Mouse (Mus musculus) neural tube, embryonic 14.5 days (tissue): ENCODE measurements around the gene Znhit2. TPM values are rescaled to one million over a fixed set of nuclear protein-coding genes. Genes with fewer than 3 reads are reported as not detected.

Experiments used
- ATAC-seq: fragments of 200-750 bp; cut with Nextera tagmentation; 2 replicates; pipeline ENCODE4 v1.8.0; 2017; ENCODE audit warnings: low read depth, mild to moderate bottlenecking, moderate TSS enrichment, moderate library complexity
- H3K27ac ChIP-seq: fragments of 300-500 bp; sonication (generic); 2 replicates; pipeline ENCODE4 v1.5.1; 2014; ENCODE audit warnings: low read depth, mild to moderate bottlenecking, control low read depth, low read length, moderate library complexity, mixed read lengths
- H3K27me3 ChIP-seq: fragments of 300-500 bp; sonication (generic); 2 replicates; pipeline ENCODE4 v1.6.1; 2014; ENCODE audit warnings: low read length; ENCODE audit not compliant: control insufficient read depth, insufficient read depth
- H3K36me3 ChIP-seq: fragments of 300-500 bp; sonication (generic); 2 replicates; pipeline ENCODE4 v1.6.1; 2014; ENCODE audit warnings: low read length, mixed read lengths; ENCODE audit not compliant: control insufficient read depth, insufficient read depth
- H3K4me1 ChIP-seq: fragments of 300-500 bp; sonication (generic); 2 replicates; pipeline ENCODE4 v1.6.1; 2014; ENCODE audit warnings: low read length; ENCODE audit not compliant: control insufficient read depth, insufficient read depth
- H3K4me2 ChIP-seq: fragments of 300-500 bp; sonication (generic); 2 replicates; pipeline ENCODE4 v1.6.1; 2014; ENCODE audit warnings: mild to moderate bottlenecking, low read depth, low read length, control low read depth
- H3K4me3 ChIP-seq: fragments of 300-500 bp; sonication (generic); 2 replicates; pipeline ENCODE4 v1.5.1; 2014; ENCODE audit warnings: low read depth, low read length, control low read depth, mixed read lengths
- H3K9ac ChIP-seq: fragments of 300-500 bp; sonication (generic); replicated peaks from 2 replicates; pipeline ENCODE4 v1.6.1; 2014; ENCODE audit warnings: low read depth, mild to moderate bottlenecking, control low read depth, low read length, mixed read lengths
- H3K9me3 ChIP-seq: fragments of 300-500 bp; sonication (generic); 2 replicates; pipeline ENCODE4 v1.6.1; 2016; ENCODE audit warnings: low read length; ENCODE audit not compliant: control insufficient read depth
- WGBS: fragments of 180-500 bp; shearing (Covaris S2); extraction: QIAGEN DNeasy Blood & Tissue Kit; methylation state at CpG from one replicate; pipeline ENCODE4 v1.1.7; 2014; 5-methylcytosine and 5-hydroxymethylcytosine counted together
- microRNA-seq: library from miRNA; unstranded; fragments of <30 nt; microRNA quantifications from one replicate; pipeline ENCODE4, GENCODE M21; 2016
- polyA plus RNA-seq: library from polyadenylated mRNA; unstranded; fragments of >200 nt; fragmentation: Nextera tagmentation; extraction: Ambion mirVana; gene quantifications from 2 replicates; pipeline ENCODE4 v1.2.1, GENCODE M21; 2014

Gene Znhit2
- polyA plus RNA-seq, 1 experiment from 2014 or later = 34.3 TPM

- Histone ChIP-seq H3K27me3 (no peaks in the 10 kb centered on the region), H3K4me2 (no peak overlapping the region), H3K27ac (no peak overlapping the region), H3K4me1 (no peaks in the 10 kb centered on the region), H3K9ac (no peak overlapping the region), H3K4me3 (no peak overlapping the region), H3K9me3 (no peaks in the 10 kb centered on the region), H3K36me3 (no peaks in the 10 kb centered on the region)
- 86% methylated on average over 6 of the region's 6 CpGs for WGBS
- ATAC-seq = no peak
These were observed 41.3 kb downstream of the Znhit2 start for GRCm38 (mm10) chr19:6102169-6102853.

DNA sequence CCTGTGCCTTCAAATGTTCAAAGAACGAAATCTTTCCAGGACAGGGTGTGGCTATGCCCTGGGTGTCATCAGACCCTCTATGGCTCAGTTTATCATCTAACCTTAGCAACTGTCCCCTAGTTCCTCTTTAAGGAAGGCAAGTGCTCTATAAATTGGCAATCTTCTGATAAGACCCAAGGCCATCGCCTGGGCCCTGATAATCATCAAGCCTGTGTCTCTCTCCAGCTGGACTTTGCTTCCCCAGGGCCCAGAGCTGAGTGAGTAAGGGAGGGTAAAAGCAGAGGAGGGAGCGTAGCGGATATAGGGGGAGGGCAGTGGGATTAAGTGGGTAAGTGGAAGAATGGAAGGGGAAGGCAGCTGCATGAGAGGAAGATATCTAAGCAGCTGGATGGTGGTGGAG, 43.5 kb downstream of the Znhit2 start:
- H3K36me3 ChIP-seq = no peaks in the 10 kb centered on the region
- H3K4me1 ChIP-seq = no peaks in the 10 kb centered on the region
- no peak overlapping the region for H3K27ac ChIP-seq
- no peak overlapping the region for H3K4me2 ChIP-seq
- H3K4me3 ChIP-seq = no peak overlapping the region
- no peaks in the 10 kb centered on the region for H3K9me3 ChIP-seq
- H3K27me3 ChIP-seq = no peaks in the 10 kb centered on the region
- 89% methylated on average over 4 of the region's 4 CpGs for WGBS
- H3K9ac ChIP-seq = no peak overlapping the region
- ATAC-seq = no peak

GRCm38 (mm10) chr19:6105586-6105985, 44.6 kb downstream of the Znhit2 start, which contains the start of gene Naaladl1:
Gene Naaladl1 (plus strand): TSS chr19:6105782.
- Histone ChIP-seq H3K36me3 (no peaks in the 10 kb centered on the region), H3K4me1 (no peaks in the 10 kb centered on the region), H3K27me3 (no peaks in the 10 kb centered on the region), H3K9me3 (no peaks in the 10 kb centered on the region), H3K27ac (no peak within 1 kb of the TSS), H3K9ac (no peak within 1 kb of the TSS), H3K4me2 (no peak within 1 kb of the TSS), H3K4me3 (no peak within 1 kb of the TSS)
- ATAC-seq = no peak
- WGBS = 90% methylated on average over 7 of the region's 7 CpGs

Small RNA genes within 50 kb of the gene (microRNA-seq; reads per million reads assigned to microRNA genes)
- gene Mir6988 = not detected

Other genes with a start within 250 kb of the Znhit2 start
- gene Frmd8, start 185.9 kb upstream of the Znhit2 start, polyA plus RNA-seq = 9.4 and 12.7 TPM in 2 replicates
- 0.59 and 1.3 TPM in 2 replicates for gene Slc25a45, start 183.4 kb upstream of the Znhit2 start, polyA plus RNA-seq
- 11.4 and 12.8 TPM in 2 replicates for gene Tigd3, start 167.0 kb upstream of the Znhit2 start, polyA plus RNA-seq
- gene Dpf2, start 148.2 kb upstream of the Znhit2 start, polyA plus RNA-seq = 85.3 and 102 TPM in 2 replicates
- 16.7 and 17.4 TPM in 2 replicates for gene Cdc42ep2, start 136.4 kb upstream of the Znhit2 start, polyA plus RNA-seq
- gene Pola2, start 97.0 kb upstream of the Znhit2 start, polyA plus RNA-seq = 18.0 and 21.6 TPM in 2 replicates
- gene Slc22a20, start 75.0 kb upstream of the Znhit2 start, polyA plus RNA-seq = not detected in 2 replicates
- 3.4 and 7.0 TPM in 2 replicates for gene Capn1, start 45.3 kb upstream of the Znhit2 start, polyA plus RNA-seq
- 29.3 and 35.3 TPM in 2 replicates for gene Syvn1, start 14.6 kb upstream of the Znhit2 start, polyA plus RNA-seq
- gene Mrpl49, start 3.4 kb upstream of the Znhit2 start, polyA plus RNA-seq = 63.2 and 65.5 TPM in 2 replicates
- gene Fau, start 3.3 kb upstream of the Znhit2 start, polyA plus RNA-seq = 538 and 563 TPM in 2 replicates
- gene Tm7sf2, start 7.2 kb downstream of the Znhit2 start, polyA plus RNA-seq = 53.4 and 63.7 TPM in 2 replicates
- gene Vps51, start 16.0 kb downstream of the Znhit2 start, polyA plus RNA-seq = 72.9 and 73.2 TPM in 2 replicates
- 0.55 TPM in 1 of 2 replicates, not detected in the other for gene Tmem262, start 18.8 kb downstream of the Znhit2 start, polyA plus RNA-seq
- gene Gm28374, start 21.1 kb downstream of the Znhit2 start, polyA plus RNA-seq = 1.2 and 1.7 TPM in 2 replicates
- gene Zfpl1, start 23.8 kb downstream of the Znhit2 start, polyA plus RNA-seq = 74.0 and 85.6 TPM in 2 replicates
- 3.0 and 3.5 TPM in 2 replicates for gene Cdca5, start 23.8 kb downstream of the Znhit2 start, polyA plus RNA-seq
- not detected in 2 replicates for gene AC131692.1, start 33.2 kb downstream of the Znhit2 start, polyA plus RNA-seq
- gene Naaladl1, start 44.6 kb downstream of the Znhit2 start, polyA plus RNA-seq = 0.44 and 0.52 TPM in 2 replicates
- gene Sac3d1, start 57.5 kb downstream of the Znhit2 start, polyA plus RNA-seq = 52.1 and 53.1 TPM in 2 replicates
- gene Snx15, start 67.1 kb downstream of the Znhit2 start, polyA plus RNA-seq = 63.9 and 72.8 TPM in 2 replicates
- not detected in 2 replicates for gene Batf2, start 79.8 kb downstream of the Znhit2 start, polyA plus RNA-seq
- 114 and 123 TPM in 2 replicates for gene Arl2, start 80.4 kb downstream of the Znhit2 start, polyA plus RNA-seq
- 0.21 TPM in 1 of 2 replicates, not detected in the other for gene Majin, start 123.2 kb downstream of the Znhit2 start, polyA plus RNA-seq
- gene Gpha2, start 165.2 kb downstream of the Znhit2 start, polyA plus RNA-seq = not detected in 2 replicates
- 150 and 154 TPM in 2 replicates for gene Ppp2r5b, start 174.7 kb downstream of the Znhit2 start, polyA plus RNA-seq
- gene Atg2a, start 180.5 kb downstream of the Znhit2 start, polyA plus RNA-seq = 16.0 and 16.1 TPM in 2 replicates
- 53.4 and 74.8 TPM in 2 replicates for gene Ehd1, start 215.5 kb downstream of the Znhit2 start, polyA plus RNA-seq
- gene Cdc42bpg, start 245.3 kb downstream of the Znhit2 start, polyA plus RNA-seq = 0.61 and 0.71 TPM in 2 replicates